Mouse (Mus musculus): Measurements from ENCODE around the gene Zfp687.

Gene Zfp687

GRCm38 (mm10) chr3:94958295-94958694 is 57.0 kb downstream of the Zfp687 start:
- DNase-seq, result no peak

All from cerebellum, postnatal 36 days (tissue).